Mouse (Mus musculus): ENCODE results near the gene Homez.

- no peak for TF ChIP-seq EP300 (IDR thresholded peaks at IDR 0.05; ENCODE audit: low read depth)
- no peak for TF ChIP-seq CTCF (IDR thresholded peaks at IDR 0.05; ENCODE audit: low read depth)
Observed at GRCm38 (mm10) chr14:54808718-54809667, 61.8 kb downstream of the Homez start.
